Mouse (Mus musculus) liver, adult 2 months (tissue): ENCODE measurements around the gene Pde8a. TPM values are rescaled to one million over a fixed set of nuclear protein-coding genes. Genes with fewer than 3 reads are reported as not detected.

Source experiments
- DNase-seq: peaks from one replicate; pipeline ENCODE4 v3.0.0-alpha.2; 2011; ENCODE audit warnings: low read depth, low spot score; ENCODE audit errors: extremely low read depth
- H3K27ac ChIP-seq: fragments of 200-500 bp; replicated peaks from 2 replicates; pipeline ENCODE4 v1.5.1; 2012; ENCODE audit warnings: low read depth, mild to moderate bottlenecking, control low read depth, inconsistent platforms, low read length; ENCODE audit not compliant: insufficient read depth
- H3K27me3 ChIP-seq: fragments of 200-500 bp; 2 replicates; pipeline ENCODE4 v1.6.1; 2012; ENCODE audit warnings: mild to moderate bottlenecking, moderate library complexity, low read length, inconsistent platforms; ENCODE audit not compliant: control insufficient read depth, insufficient read depth
- H3K36me3 ChIP-seq: fragments of 200-500 bp; 2 replicates; pipeline ENCODE4 v1.6.1; 2012; ENCODE audit warnings: low read length, inconsistent platforms; ENCODE audit not compliant: control insufficient read depth, insufficient read depth
- H3K4me1 ChIP-seq: fragments of 200-500 bp; 2 replicates; pipeline ENCODE4 v1.6.1; 2011; ENCODE audit warnings: low read length; ENCODE audit not compliant: control insufficient read depth, insufficient read depth
- H3K4me3 ChIP-seq: fragments of 200-500 bp; 2 replicates; pipeline ENCODE4 v1.5.1; 2011; ENCODE audit warnings: low read depth, mild to moderate bottlenecking, control low read depth, low read length, moderate library complexity; ENCODE audit not compliant: insufficient read depth
- H3K79me2 ChIP-seq: fragments of 200-500 bp; 2 replicates; pipeline ENCODE4 v1.6.1; 2012; ENCODE audit warnings: inconsistent platforms, mild to moderate bottlenecking, low read length, moderate library complexity; ENCODE audit not compliant: control insufficient read depth, insufficient read depth
- H3K9ac ChIP-seq: fragments of 200-500 bp; 2 replicates; pipeline ENCODE4 v1.6.1; 2012; ENCODE audit warnings: low read depth, mild to moderate bottlenecking, control low read depth, inconsistent platforms, low read length
- CTCF ChIP-seq: fragments of 200-500 bp; IDR thresholded peaks from 2 replicates; pipeline ENCODE4 v1.5.1; 2011; ENCODE audit warnings: low read depth, low read length, control low read depth
- POLR2A ChIP-seq: fragments of 200-500 bp; IDR thresholded peaks from 2 replicates; pipeline ENCODE4 v1.6.1; 2011; ENCODE audit warnings: low read length, control low read depth; ENCODE audit not compliant: insufficient read depth; ENCODE audit errors: extremely low read depth
- WGBS: fragments of 180-500 bp; shearing (Covaris S2); methylation state at CpG from one replicate; pipeline ENCODE4 v1.1.7; 2018; 5-methylcytosine and 5-hydroxymethylcytosine counted together
- polyA plus RNA-seq: library from polyadenylated mRNA; depleted of rRNA; stranded (reverse); fragments of >200 nt; gene quantifications from 2 replicates; pipeline ENCODE4 v1.2.3, GENCODE M21; 2012
- total RNA-seq: library from RNA; depleted of rRNA; stranded (reverse); fragments of >200 nt; gene quantifications from 2 replicates; pipeline ENCODE4 v1.2.3, GENCODE M21; 2014

The Pde8a gene
- total and polyA plus RNA-seq, 2 experiments: 13.3 to 13.5 TPM

GRCm38 (mm10) chr7:81230091-81230792 is 16.8 kb downstream of the Pde8a start:
- 35% methylated on average over 7 of the region's 7 CpGs for WGBS
- TF ChIP-seq POLR2A (no peak), CTCF (no peak)
- Histone ChIP-seq H3K27ac (no peak overlapping the region), H3K4me1 (peaks cover 13% of the 10 kb centered on the region), H3K79me2 (peaks cover 38% of the 10 kb centered on the region), H3K4me3 (no peak overlapping the region), H3K9ac (no peak overlapping the region), H3K36me3 (no peaks in the 10 kb centered on the region), H3K27me3 (no peaks in the 10 kb centered on the region)
- peak; percentile 78 for DNase-seq

GRCm38 (mm10) chr7:81232674-81233073 is 19.3 kb downstream of the Pde8a start:
- H3K4me3 ChIP-seq: no peak overlapping the region
- 37% methylated on average over 2 of the region's 2 CpGs for WGBS
- no peak overlapping the region for H3K9ac ChIP-seq
- H3K27ac ChIP-seq: 0 out of 2 replicates have a peak overlapping the region, but pooled peaks have one; percentile 7
- peaks cover 11% of the 10 kb centered on the region for H3K4me1 ChIP-seq
- H3K79me2 ChIP-seq: peaks cover 43% of the 10 kb centered on the region
- peak; percentile 92 for DNase-seq
- TF ChIP-seq POLR2A: no peak
- TF ChIP-seq CTCF: no peak
- H3K36me3 ChIP-seq: no peaks in the 10 kb centered on the region
- H3K27me3 ChIP-seq: no peaks in the 10 kb centered on the region

GRCm38 (mm10) chr7:81235117-81235516 is 21.7 kb downstream of the Pde8a start:
- H3K27ac ChIP-seq: no peak overlapping the region
- H3K36me3 ChIP-seq: no peaks in the 10 kb centered on the region
- peaks cover 11% of the 10 kb centered on the region for H3K4me1 ChIP-seq
- H3K27me3 ChIP-seq: no peaks in the 10 kb centered on the region
- WGBS: 58% methylated on average over 2 of the region's 2 CpGs
- peaks cover 39% of the 10 kb centered on the region for H3K79me2 ChIP-seq
- no peak for DNase-seq
- H3K9ac ChIP-seq: no peak overlapping the region
- no peak overlapping the region for H3K4me3 ChIP-seq
- TF ChIP-seq CTCF (no peak), POLR2A (no peak)

GRCm38 (mm10) chr7:81235600-81236223 is 22.3 kb downstream of the Pde8a start:
- peaks cover 11% of the 10 kb centered on the region for H3K4me1 ChIP-seq
- 80% methylated on average over 4 of the region's 4 CpGs for WGBS

GRCm38 (mm10) chr7:81243361-81243760 is 30.0 kb downstream of the Pde8a start:
- DNase-seq: peak; percentile 70
- H3K27ac ChIP-seq: peak overlapping the region; percentile 45

More at GRCm38 (mm10) chr7:81235600-81236223, 22.3 kb downstream of the Pde8a start:
- Histone ChIP-seq H3K36me3 (no peaks in the 10 kb centered on the region), H3K27ac (no peak overlapping the region), H3K9ac (no peak overlapping the region), H3K79me2 (peaks cover 38% of the 10 kb centered on the region), H3K4me3 (no peak overlapping the region), H3K27me3 (no peaks in the 10 kb centered on the region)
- TF ChIP-seq CTCF (no peak), POLR2A (no peak)
- DNase-seq: no peak

More at GRCm38 (mm10) chr7:81243361-81243760, 30.0 kb downstream of the Pde8a start:
- TF ChIP-seq POLR2A (no peak), CTCF (no peak)
- Histone ChIP-seq H3K4me1 (peaks cover 24% of the 10 kb centered on the region), H3K79me2 (peaks cover 18% of the 10 kb centered on the region; the same call in 1 of the 2 replicates), H3K36me3 (no peaks in the 10 kb centered on the region), H3K9ac (no peak overlapping the region), H3K27me3 (no peaks in the 10 kb centered on the region), H3K4me3 (no peak overlapping the region)
- whole genome bisulfite sequencing: 8% methylated on average over 5 of the region's 5 CpGs
